Mouse (Mus musculus): ENCODE data around the gene Gm5622. TPM values are rescaled to one million over a fixed set of nuclear protein-coding genes. Genes with fewer than 3 reads are reported as not detected.
"Not testable (repeated sequence)": the region's sequence is repeated elsewhere in the genome, so short reads cannot be mapped to it uniquely, and the experiment has no call there.

Gm5622 gene
- total RNA-seq (2021) = not detected
- polyA plus RNA-seq (2012; rRNA removed) = not detected in 2 replicates
- long read RNA-seq = 0 reads

GRCm38 (mm10) chr14:51552490-51552889 lies at the start of gene Gm5622:
Gm5622 (plus strand) TSS chr14:51552790.
- TF ChIP-seq POLR2A (IDR thresholded peaks at IDR 0.05; ENCODE audit: insufficient read depth, low read depth, low read length) = no peak
- TF ChIP-seq EP300 (IDR thresholded peaks at IDR 0.05; ENCODE audit: insufficient read depth, low read depth, low read length) = no peak
- TF ChIP-seq CTCF (IDR thresholded peaks at IDR 0.05) = no peak
- WGBS = 80% methylated on average over 4 of the region's 4 CpGs
- H3K79me2 ChIP-seq (replicated peaks; ENCODE audit: control insufficient read depth, insufficient read depth, low read length) = no peaks in the 10 kb centered on the region

DNA sequence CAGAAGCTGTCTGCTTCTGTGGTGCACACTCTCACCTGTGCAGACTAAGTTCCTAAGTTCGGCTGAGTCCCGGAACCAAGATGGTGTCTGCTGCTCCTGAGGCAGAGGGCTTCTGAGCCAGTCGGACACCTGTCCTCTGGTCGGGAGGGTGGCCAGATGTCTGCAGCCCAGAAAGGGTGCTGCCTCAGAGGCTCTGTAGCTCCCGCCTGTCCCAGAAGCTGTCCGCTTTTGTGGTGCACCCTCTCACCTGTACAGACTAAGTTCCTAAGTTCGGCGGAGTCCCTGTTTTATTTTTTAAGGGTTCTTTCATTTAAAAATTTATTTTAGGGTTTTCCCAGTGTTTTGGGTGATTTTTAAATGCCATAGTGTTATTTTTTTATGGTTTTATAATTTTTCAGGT lies 45.2 kb upstream of the Gm5622 start:
- WGBS = 96% methylated on average over 8 of the region's 8 CpGs
- no peaks in the 10 kb centered on the region for H3K4me1 ChIP-seq (ENCODE audit: control insufficient read depth, insufficient read depth, low read length)
- H3K27ac ChIP-seq = no peak overlapping the region
- DNase-seq = no peak
- no peaks in the 10 kb centered on the region for H3K36me3 ChIP-seq (ENCODE audit: control insufficient read depth, insufficient read depth, low read length)
- TF ChIP-seq CTCF (IDR thresholded peaks at IDR 0.05) (no peak), POLR2A (IDR thresholded peaks at IDR 0.05; ENCODE audit: insufficient read depth, low read depth, low read length) (no peak), EP300 (IDR thresholded peaks at IDR 0.05; ENCODE audit: insufficient read depth, low read depth, low read length) (no peak)
- no peaks in the 10 kb centered on the region for H3K79me2 ChIP-seq (replicated peaks; ENCODE audit: control insufficient read depth, insufficient read depth, low read length)
- intact Hi-C loops (cut with DNase I) = no loop called here
- H3K4me3 ChIP-seq = no peak overlapping the region
- no peak overlapping the region for H3K9ac ChIP-seq (ENCODE audit: low read depth, low read length)
- H3K27me3 ChIP-seq (ENCODE audit: control insufficient read depth, insufficient read depth, low read length) = no peaks in the 10 kb centered on the region

More at GRCm38 (mm10) chr14:51552490-51552889, at the start of gene Gm5622:
- no peaks in the 10 kb centered on the region for H3K4me1 ChIP-seq (ENCODE audit: control insufficient read depth, insufficient read depth, low read length)
- H3K27me3 ChIP-seq (ENCODE audit: control insufficient read depth, insufficient read depth, low read length) = no peaks in the 10 kb centered on the region
- H3K36me3 ChIP-seq (ENCODE audit: control insufficient read depth, insufficient read depth, low read length) = no peaks in the 10 kb centered on the region
- H3K9ac ChIP-seq (ENCODE audit: low read depth, low read length) = no peak within 1 kb of the TSS
- H3K27ac ChIP-seq = no peak within 1 kb of the TSS
- H3K4me3 ChIP-seq = no peak within 1 kb of the TSS
- no peak for DNase-seq
- intact Hi-C loops (cut with DNase I) = no loop called here

- H3K79me2 ChIP-seq (replicated peaks; ENCODE audit: control insufficient read depth, insufficient read depth, low read length); DNase-seq; H3K4me1 ChIP-seq (ENCODE audit: control insufficient read depth, insufficient read depth, low read length); H3K27ac ChIP-seq; H3K9ac ChIP-seq (ENCODE audit: low read depth, low read length); H3K4me3 ChIP-seq; H3K27me3 ChIP-seq (ENCODE audit: control insufficient read depth, insufficient read depth, low read length); intact Hi-C loops (cut with DNase I); H3K36me3 ChIP-seq (ENCODE audit: control insufficient read depth, insufficient read depth, low read length): not testable (repeated sequence)
- 85% methylated on average over 2 of the region's 2 CpGs for WGBS
Measured at GRCm38 (mm10) chr14:51573963-51574362, 21.4 kb downstream of the Gm5622 start, which contains the start of gene Gm17175. Gm17175 (minus strand) TSS chr14:51574063.

GRCm38 (mm10) chr14:51592039-51592438 lies 39.4 kb downstream of the Gm5622 start, which contains the start of gene Gm17174:
Gm17174 (minus strand) TSS chr14:51592139.
- H3K9ac ChIP-seq (ENCODE audit: low read depth, low read length); H3K4me1 ChIP-seq (ENCODE audit: control insufficient read depth, insufficient read depth, low read length); H3K4me3 ChIP-seq; DNase-seq; H3K27ac ChIP-seq; H3K36me3 ChIP-seq (ENCODE audit: control insufficient read depth, insufficient read depth, low read length); intact Hi-C loops (cut with DNase I); H3K79me2 ChIP-seq (replicated peaks; ENCODE audit: control insufficient read depth, insufficient read depth, low read length); H3K27me3 ChIP-seq (ENCODE audit: control insufficient read depth, insufficient read depth, low read length): not testable (repeated sequence)
- 81% methylated on average over 4 of the region's 4 CpGs for WGBS

DNA sequence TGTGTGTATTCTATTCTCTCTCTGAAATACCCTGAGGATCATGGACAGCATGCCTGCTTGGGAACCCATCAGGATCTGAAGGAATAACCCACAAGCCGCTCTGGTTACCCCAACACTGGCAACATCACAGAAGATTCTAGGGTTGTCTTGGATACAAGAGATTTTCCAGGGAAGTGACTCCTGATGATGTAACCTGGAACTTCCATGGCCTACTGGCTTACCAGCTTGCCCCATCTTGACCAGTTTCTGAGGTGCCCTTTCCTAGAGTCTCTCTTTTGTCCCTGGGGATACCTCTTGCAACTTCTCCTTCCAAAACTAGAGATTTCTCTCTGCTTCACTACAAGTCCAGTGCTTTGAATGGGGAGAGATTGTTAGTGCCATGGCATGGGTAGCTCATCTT lies 58.6 kb downstream of the Gm5622 start, which contains the start of gene Gm17078:
TSS of gene Gm17078 (minus strand) at position 101 of the 400 bp plus-strand sequence.
- Histone ChIP-seq H3K4me1 (ENCODE audit: control insufficient read depth, insufficient read depth, low read length) (no peaks in the 10 kb centered on the region), H3K27me3 (ENCODE audit: control insufficient read depth, insufficient read depth, low read length) (no peaks in the 10 kb centered on the region), H3K9ac (ENCODE audit: low read depth, low read length) (no peak within 1 kb of the TSS), H3K79me2 (replicated peaks; ENCODE audit: control insufficient read depth, insufficient read depth, low read length) (no peaks in the 10 kb centered on the region), H3K27ac (no peak within 1 kb of the TSS), H3K4me3 (no peak within 1 kb of the TSS), H3K36me3 (ENCODE audit: control insufficient read depth, insufficient read depth, low read length) (no peaks in the 10 kb centered on the region)
- no peak for DNase-seq
- no peak for TF ChIP-seq EP300 (IDR thresholded peaks at IDR 0.05; ENCODE audit: insufficient read depth, low read depth, low read length)
- TF ChIP-seq CTCF (IDR thresholded peaks at IDR 0.05) = no peak
- TF ChIP-seq POLR2A (IDR thresholded peaks at IDR 0.05; ENCODE audit: insufficient read depth, low read depth, low read length) = no peak
- 68% methylated on average over 1 of the region's 1 CpGs for WGBS
- intact Hi-C loops (cut with DNase I) = no loop called here

DNA sequence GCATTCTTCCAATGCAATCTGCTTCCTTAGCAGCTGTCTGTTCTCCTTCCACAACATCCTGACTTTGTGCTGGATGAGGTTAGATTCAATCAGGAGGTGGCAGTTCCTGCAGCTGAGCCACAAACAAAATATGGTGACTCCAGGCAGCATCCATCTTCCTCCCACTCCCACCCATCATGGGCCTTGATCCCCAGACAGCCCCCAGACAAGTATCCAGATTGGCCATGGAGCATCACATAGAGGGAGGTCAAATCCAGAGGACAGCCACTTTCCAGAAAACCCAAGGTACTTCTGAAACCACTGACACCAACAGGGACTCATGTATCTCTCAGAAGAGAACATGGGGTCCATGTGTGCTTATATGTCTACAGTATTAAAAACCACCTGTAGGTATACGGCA lies 79.8 kb downstream of the Gm5622 start:
- WGBS = 93% methylated on average over 1 of the region's 1 CpGs

GRCm38 (mm10) chr14:51635566-51635965 lies 83.0 kb downstream of the Gm5622 start, which contains the start of gene Gm4181:
Gm4181 (minus strand) TSS chr14:51635666.
- H3K27ac ChIP-seq; intact Hi-C loops (cut with DNase I); H3K27me3 ChIP-seq (ENCODE audit: control insufficient read depth, insufficient read depth, low read length); H3K36me3 ChIP-seq (ENCODE audit: control insufficient read depth, insufficient read depth, low read length); DNase-seq; H3K79me2 ChIP-seq (replicated peaks; ENCODE audit: control insufficient read depth, insufficient read depth, low read length); H3K9ac ChIP-seq (ENCODE audit: low read depth, low read length); H3K4me3 ChIP-seq; H3K4me1 ChIP-seq (ENCODE audit: control insufficient read depth, insufficient read depth, low read length): not testable (repeated sequence)
- WGBS = 53% methylated on average over 1 of the region's 1 CpGs

More for the DNA sequence above, 79.8 kb downstream of the Gm5622 start:
- H3K27me3 ChIP-seq (ENCODE audit: control insufficient read depth, insufficient read depth, low read length); H3K36me3 ChIP-seq (ENCODE audit: control insufficient read depth, insufficient read depth, low read length); H3K79me2 ChIP-seq (replicated peaks; ENCODE audit: control insufficient read depth, insufficient read depth, low read length); H3K9ac ChIP-seq (ENCODE audit: low read depth, low read length); H3K4me1 ChIP-seq (ENCODE audit: control insufficient read depth, insufficient read depth, low read length); H3K27ac ChIP-seq; intact Hi-C loops (cut with DNase I); H3K4me3 ChIP-seq: not testable (repeated sequence)
- DNase-seq = peak; percentile 15 to 32
